Mouse (Mus musculus) heart, embryonic 12.5 days (tissue): ENCODE measurements around the gene Jmjd4. TPM values are rescaled to one million over a fixed set of nuclear protein-coding genes. Genes with fewer than 3 reads are reported as not detected.

ENCODE experiments used
- ATAC-seq: fragments of 200-750 bp; cut with Nextera tagmentation; 2 replicates; pipeline ENCODE4 v1.8.0; 2017; ENCODE audit warnings: moderate TSS enrichment, moderate library complexity; ENCODE audit not compliant: insufficient number of reproducible peaks, low FRiP score
- H3K27ac ChIP-seq: fragments of 300-500 bp; sonication (generic); 2 replicates; pipeline ENCODE4 v1.5.1; 2016; ENCODE audit warnings: mild to moderate bottlenecking, moderate library complexity; ENCODE audit not compliant: poor library complexity, severe bottlenecking
- H3K27me3 ChIP-seq: fragments of 300-500 bp; sonication (generic); replicated peaks from 2 replicates; pipeline ENCODE4 v1.6.1; 2016; ENCODE audit warnings: mild to moderate bottlenecking, moderate library complexity
- H3K36me3 ChIP-seq: fragments of 300-500 bp; sonication (generic); 2 replicates; pipeline ENCODE4 v1.6.1; 2016; ENCODE audit warnings: mild to moderate bottlenecking, moderate library complexity
- H3K4me1 ChIP-seq: fragments of 300-500 bp; sonication (generic); replicated peaks from 2 replicates; pipeline ENCODE4 v1.6.1; 2016; ENCODE audit warnings: mild to moderate bottlenecking
- H3K4me2 ChIP-seq: fragments of 300-500 bp; sonication (generic); 2 replicates; pipeline ENCODE4 v1.6.1; 2016; ENCODE audit warnings: mild to moderate bottlenecking, moderate library complexity
- H3K4me3 ChIP-seq: fragments of 300-500 bp; sonication (generic); 2 replicates; pipeline ENCODE4 v1.5.1; 2016; ENCODE audit warnings: mild to moderate bottlenecking
- H3K9ac ChIP-seq: fragments of 300-500 bp; sonication (generic); 2 replicates; pipeline ENCODE4 v1.6.1; 2016; ENCODE audit warnings: mild to moderate bottlenecking, moderate library complexity
- H3K9me3 ChIP-seq: fragments of 300-500 bp; sonication (generic); replicated peaks from 2 replicates; pipeline ENCODE4 v1.6.1; 2016; ENCODE audit warnings: mild to moderate bottlenecking, moderate library complexity
- WGBS: fragments of 180-500 bp; shearing (Covaris S2); methylation state at CpG from one replicate; pipeline ENCODE4 v1.1.7; 2016; 5-methylcytosine and 5-hydroxymethylcytosine counted together
- polyA plus RNA-seq: library from polyadenylated mRNA; unstranded; fragments of >200 nt; fragmentation: Nextera tagmentation; extraction: Ambion mirVana; gene quantifications from 2 replicates; pipeline ENCODE4 v1.2.1, GENCODE M21; 2016

The Jmjd4 gene
- polyA plus RNA-seq, result 11.7 and 13.1 TPM in 2 replicates

DNA sequence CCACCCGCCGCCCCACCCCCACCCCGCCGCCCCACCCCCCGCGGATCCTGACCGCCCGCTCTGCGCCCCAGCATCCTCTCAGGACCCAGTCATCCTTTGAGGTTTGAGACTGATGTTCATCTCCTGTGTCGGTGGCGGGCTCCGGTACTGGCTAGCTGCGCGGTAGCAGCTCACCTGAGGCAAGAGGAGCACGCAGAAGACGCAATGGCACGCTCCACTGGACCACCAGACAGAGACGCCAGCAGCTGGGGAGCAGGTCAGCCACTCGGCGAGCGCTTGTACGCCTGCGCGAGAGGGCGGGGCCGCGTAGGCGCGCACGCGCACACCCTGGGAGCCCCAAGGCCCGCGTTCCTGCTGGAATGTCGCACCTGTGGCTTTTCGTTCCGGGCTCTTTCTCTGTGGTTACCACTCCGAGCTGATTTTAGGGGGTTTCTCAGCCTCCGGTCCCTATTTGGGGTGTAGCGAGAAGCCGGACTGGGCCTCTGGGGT lies at the start of gene Jmjd4:
Jmjd4 (plus strand) TSS at position 305 of the 489 bp plus-strand sequence.
- H3K4me1 ChIP-seq, result peaks cover 20% of the 10 kb centered on the region
- H3K4me2 ChIP-seq, result peak within 1 kb of the TSS; percentile 91
- WGBS, result 0% methylated on average over 31 of the region's 40 CpGs
- H3K9ac ChIP-seq, result peak within 1 kb of the TSS; percentile 90
- peak within 1 kb of the TSS; percentile 67 for H3K27ac ChIP-seq
- peak; percentile 95 for ATAC-seq
- H3K36me3 ChIP-seq, result peaks cover 44% of the 10 kb centered on the region
- H3K27me3 ChIP-seq, result no peaks in the 10 kb centered on the region
- H3K4me3 ChIP-seq, result peak within 1 kb of the TSS; percentile 83
- H3K9me3 ChIP-seq, result no peaks in the 10 kb centered on the region

DNA sequence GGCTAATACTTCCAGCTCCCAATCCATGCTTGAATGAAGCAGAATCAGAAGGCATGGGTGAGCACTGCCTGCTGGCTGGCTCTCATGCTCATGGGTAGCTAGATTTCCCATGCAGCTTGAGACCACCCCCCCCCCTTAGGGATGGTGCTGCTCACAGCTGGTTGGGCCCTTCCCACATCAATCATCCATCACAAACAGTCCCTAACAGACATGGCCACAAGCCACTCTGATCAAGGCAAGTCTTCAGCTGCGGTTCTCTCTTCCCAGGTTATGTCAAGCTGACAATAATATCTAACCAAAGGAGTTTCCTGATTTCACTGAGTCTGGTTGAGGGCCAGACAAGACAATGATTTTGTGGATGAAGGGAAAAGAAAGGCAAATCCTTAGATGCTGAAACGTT lies 49.0 kb upstream of the Jmjd4 start:
- WGBS, result 78% methylated on average over 2 of the region's 2 CpGs

GRCm38 (mm10) chr11:59405761-59406160 lies 44.1 kb upstream of the Jmjd4 start:
- H3K36me3 ChIP-seq, result peaks cover 54% of the 10 kb centered on the region

More for the DNA sequence above, 49.0 kb upstream of the Jmjd4 start:
- no peak overlapping the region for H3K27ac ChIP-seq
- H3K9me3 ChIP-seq, result no peaks in the 10 kb centered on the region
- peaks cover 30% of the 10 kb centered on the region for H3K4me1 ChIP-seq
- H3K27me3 ChIP-seq, result no peaks in the 10 kb centered on the region
- ATAC-seq, result no peak
- H3K4me3 ChIP-seq, result no peak overlapping the region
- peaks cover 25% of the 10 kb centered on the region for H3K36me3 ChIP-seq
- no peak overlapping the region for H3K9ac ChIP-seq
- H3K4me2 ChIP-seq, result no peak overlapping the region

DNA sequence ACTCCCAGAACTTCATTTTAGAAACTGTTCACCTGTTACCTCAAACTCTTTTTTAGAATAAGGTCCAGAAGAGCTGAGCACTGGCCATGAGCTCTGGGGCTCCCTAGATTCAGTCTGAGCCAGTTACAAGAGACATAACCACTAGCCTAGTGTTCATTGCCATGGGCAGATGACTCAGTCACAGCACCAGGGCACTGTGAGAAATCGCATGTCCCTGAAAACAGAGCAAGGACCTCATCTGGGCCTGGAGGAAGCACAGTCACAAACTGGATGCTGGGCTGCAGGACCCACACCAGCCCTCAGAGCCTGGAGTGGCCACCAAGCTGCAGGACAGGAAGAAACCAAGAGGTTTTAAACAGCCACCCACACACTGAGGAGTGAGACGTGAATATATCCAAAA lies 39.0 kb upstream of the Jmjd4 start:
- no peak for ATAC-seq
- Histone ChIP-seq H3K4me2 (no peak overlapping the region), H3K27ac (no peak overlapping the region), H3K4me1 (peaks cover 28% of the 10 kb centered on the region), H3K9ac (no peak overlapping the region), H3K4me3 (no peak overlapping the region), H3K27me3 (no peaks in the 10 kb centered on the region), H3K36me3 (peaks cover 43% of the 10 kb centered on the region), H3K9me3 (no peaks in the 10 kb centered on the region)
- 81% methylated on average over 2 of the region's 2 CpGs for WGBS

More at GRCm38 (mm10) chr11:59405761-59406160, 44.1 kb upstream of the Jmjd4 start:
- no peak for ATAC-seq
- Histone ChIP-seq H3K4me2 (no peak overlapping the region), H3K27ac (no peak overlapping the region), H3K4me1 (no peaks in the 10 kb centered on the region), H3K27me3 (no peaks in the 10 kb centered on the region), H3K9me3 (no peaks in the 10 kb centered on the region), H3K4me3 (no peak overlapping the region), H3K9ac (no peak overlapping the region)
- WGBS, result 74% methylated on average over 1 of the region's 1 CpGs

DNA sequence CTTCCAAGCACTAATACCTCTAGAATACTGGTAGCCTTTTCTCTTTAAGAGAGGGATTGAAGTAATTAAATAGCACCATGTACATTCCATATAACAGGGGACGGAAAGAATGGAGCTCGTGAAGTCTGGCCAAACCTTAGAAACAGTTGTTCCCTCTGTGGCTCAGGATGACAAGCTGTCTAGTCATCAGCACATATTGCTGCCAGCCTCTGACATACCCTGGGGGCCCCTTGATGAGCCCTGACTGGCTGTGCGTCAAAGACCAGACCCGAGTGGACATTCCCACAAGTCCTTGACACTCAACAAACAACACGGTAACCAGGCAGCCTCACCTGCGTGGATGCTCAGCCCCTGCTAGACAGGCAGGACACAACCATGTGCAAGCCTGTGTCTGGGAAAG lies 37.8 kb upstream of the Jmjd4 start:
- Histone ChIP-seq H3K27me3 (no peaks in the 10 kb centered on the region), H3K9me3 (no peaks in the 10 kb centered on the region), H3K4me2 (no peak overlapping the region), H3K4me3 (no peak overlapping the region), H3K27ac (no peak overlapping the region), H3K4me1 (peaks cover 28% of the 10 kb centered on the region), H3K9ac (no peak overlapping the region), H3K36me3 (peaks cover 34% of the 10 kb centered on the region)
- WGBS, result 66% methylated on average over 6 of the region's 6 CpGs
- ATAC-seq, result no peak

DNA sequence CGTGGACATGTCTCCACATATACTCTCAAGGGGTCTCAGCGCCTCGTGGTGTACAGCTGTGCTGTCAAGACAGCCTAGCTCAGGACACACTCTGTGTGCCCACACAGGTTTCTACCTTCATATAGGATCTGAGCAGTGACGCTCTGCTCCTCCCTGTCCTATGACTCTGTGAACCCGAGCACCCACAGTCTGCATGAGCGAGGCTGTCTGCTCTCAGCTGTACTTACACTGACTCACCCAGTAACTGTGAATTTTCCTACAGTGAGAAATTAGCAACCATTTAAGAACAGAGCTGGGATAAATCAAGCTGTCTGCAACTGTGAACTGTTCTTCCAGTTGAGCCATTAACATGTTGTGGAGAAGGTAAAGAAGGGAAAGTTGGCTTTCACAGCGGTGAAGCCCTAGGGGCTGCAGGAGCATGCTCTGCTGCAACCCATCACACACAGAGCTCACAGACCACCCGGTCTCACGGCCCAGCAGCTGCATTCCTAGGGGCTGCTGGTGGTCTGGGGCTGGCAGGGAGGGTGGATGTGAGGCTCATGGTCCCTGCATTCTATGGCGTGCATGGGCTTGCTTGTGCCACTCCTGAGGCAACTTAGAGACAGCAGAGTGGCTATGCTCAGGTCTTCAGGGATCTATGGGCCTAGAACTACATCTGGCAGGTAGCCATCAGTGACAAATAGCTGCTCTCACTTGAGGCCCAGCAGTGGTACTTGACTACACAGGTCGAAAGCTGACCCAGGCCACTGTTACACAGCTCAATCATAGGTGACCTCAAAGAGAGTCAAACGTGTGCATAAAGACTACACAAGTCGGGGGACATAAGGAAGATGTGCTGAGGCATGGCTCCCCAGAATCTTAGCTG lies 36.6 kb upstream of the Jmjd4 start:
- peaks cover 28% of the 10 kb centered on the region for H3K36me3 ChIP-seq
- ATAC-seq, result peak; percentile 34; the same call in 1 of the 2 replicates
- no peak overlapping the region for H3K27ac ChIP-seq

GRCm38 (mm10) chr11:59418708-59419107 lies 31.1 kb upstream of the Jmjd4 start:
- H3K27me3 ChIP-seq, result no peaks in the 10 kb centered on the region
- no peak overlapping the region for H3K4me3 ChIP-seq
- WGBS, result 76% methylated on average over 5 of the region's 5 CpGs
- no peak overlapping the region for H3K4me2 ChIP-seq
- H3K27ac ChIP-seq, result no peak overlapping the region
- no peaks in the 10 kb centered on the region for H3K9me3 ChIP-seq
- ATAC-seq, result no peak
- peaks cover 60% of the 10 kb centered on the region for H3K36me3 ChIP-seq
- peaks cover 11% of the 10 kb centered on the region for H3K4me1 ChIP-seq
- no peak overlapping the region for H3K9ac ChIP-seq

More for the DNA sequence above, 36.6 kb upstream of the Jmjd4 start:
- no peaks in the 10 kb centered on the region for H3K9me3 ChIP-seq
- peaks cover 28% of the 10 kb centered on the region for H3K4me1 ChIP-seq
- no peak overlapping the region for H3K4me3 ChIP-seq
- H3K4me2 ChIP-seq, result no peak overlapping the region
- no peaks in the 10 kb centered on the region for H3K27me3 ChIP-seq
- WGBS, result 69% methylated on average over 13 of the region's 13 CpGs
- no peak overlapping the region for H3K9ac ChIP-seq

GRCm38 (mm10) chr11:59421436-59421835 lies 28.4 kb upstream of the Jmjd4 start:
- Histone ChIP-seq H3K27me3 (no peaks in the 10 kb centered on the region), H3K27ac (no peak overlapping the region), H3K36me3 (peaks cover 64% of the 10 kb centered on the region), H3K9me3 (no peaks in the 10 kb centered on the region), H3K4me2 (no peak overlapping the region), H3K4me1 (peaks cover 14% of the 10 kb centered on the region), H3K9ac (no peak overlapping the region), H3K4me3 (no peak overlapping the region)
- 77% methylated on average over 8 of the region's 8 CpGs for WGBS
- ATAC-seq, result no peak

DNA sequence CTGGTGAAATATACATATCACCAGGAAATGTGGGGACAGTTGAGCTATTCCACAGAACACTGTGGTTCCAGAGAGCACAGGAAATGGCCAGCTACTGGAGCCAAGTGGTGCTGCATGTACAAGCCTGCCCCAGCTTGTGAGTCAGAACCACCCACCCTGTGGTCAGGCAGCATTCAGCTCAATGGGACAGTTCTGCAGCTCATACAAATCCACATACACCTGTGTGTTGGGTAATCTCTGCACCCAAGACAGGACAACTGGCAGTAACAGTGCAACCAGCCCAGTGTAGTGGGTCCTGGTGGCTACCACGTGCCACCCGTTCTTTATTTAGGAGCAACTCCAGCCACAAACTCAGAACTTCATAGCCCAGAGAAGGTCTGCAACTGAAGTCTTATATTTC lies 27.9 kb upstream of the Jmjd4 start:
- H3K4me1 ChIP-seq, result peaks cover 14% of the 10 kb centered on the region

GRCm38 (mm10) chr11:59423010-59423588 lies 26.7 kb upstream of the Jmjd4 start:
- Histone ChIP-seq H3K4me2 (no peak overlapping the region), H3K9me3 (no peaks in the 10 kb centered on the region), H3K27me3 (no peaks in the 10 kb centered on the region), H3K36me3 (peaks cover 73% of the 10 kb centered on the region), H3K27ac (no peak overlapping the region), H3K4me1 (peaks cover 15% of the 10 kb centered on the region), H3K9ac (no peak overlapping the region), H3K4me3 (no peak overlapping the region)
- 79% methylated on average over 5 of the region's 5 CpGs for WGBS
- ATAC-seq, result no peak

More for the DNA sequence above, 27.9 kb upstream of the Jmjd4 start:
- Histone ChIP-seq H3K27me3 (no peaks in the 10 kb centered on the region), H3K4me3 (no peak overlapping the region), H3K9me3 (no peaks in the 10 kb centered on the region), H3K27ac (no peak overlapping the region), H3K4me2 (no peak overlapping the region), H3K36me3 (peaks cover 66% of the 10 kb centered on the region), H3K9ac (no peak overlapping the region)
- ATAC-seq, result no peak
- 88% methylated on average over 2 of the region's 2 CpGs for WGBS

DNA sequence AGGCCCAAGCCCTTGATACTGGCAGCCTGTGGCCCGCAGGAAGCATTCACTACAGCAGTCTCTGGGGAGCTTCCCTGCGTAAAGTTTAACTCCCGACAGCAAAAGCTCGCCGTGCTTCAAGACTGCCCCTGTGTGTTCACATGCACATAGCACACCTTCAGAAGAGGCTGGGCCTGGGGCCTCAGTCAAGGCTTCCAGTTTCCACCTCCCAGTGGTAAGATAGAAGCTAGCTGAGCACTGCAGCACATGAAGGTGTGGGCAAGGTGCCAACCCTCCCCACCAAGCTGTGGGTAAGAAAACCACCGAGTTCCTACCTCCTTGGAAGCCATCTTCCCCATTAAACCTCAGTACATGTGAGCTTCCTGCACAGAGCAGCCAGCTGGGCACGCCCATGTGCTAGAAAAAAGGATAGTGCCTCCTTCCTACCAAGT lies 24.2 kb upstream of the Jmjd4 start:
- no peak overlapping the region for H3K4me3 ChIP-seq
- no peaks in the 10 kb centered on the region for H3K27me3 ChIP-seq
- H3K27ac ChIP-seq, result no peak overlapping the region
- 56% methylated on average over 7 of the region's 7 CpGs for WGBS
- no peak overlapping the region for H3K9ac ChIP-seq
- peaks cover 62% of the 10 kb centered on the region for H3K36me3 ChIP-seq
- ATAC-seq, result no peak
- H3K4me2 ChIP-seq, result no peak overlapping the region
- H3K9me3 ChIP-seq, result no peaks in the 10 kb centered on the region
- peaks cover 17% of the 10 kb centered on the region for H3K4me1 ChIP-seq
